Mouse (Mus musculus): ENCODE results near the gene Olfr67.
"Not testable (repeated sequence)": the region's sequence is repeated elsewhere in the genome, so short reads cannot be mapped to it uniquely, and the experiment has no call there.

Olfr67 gene

DNA sequence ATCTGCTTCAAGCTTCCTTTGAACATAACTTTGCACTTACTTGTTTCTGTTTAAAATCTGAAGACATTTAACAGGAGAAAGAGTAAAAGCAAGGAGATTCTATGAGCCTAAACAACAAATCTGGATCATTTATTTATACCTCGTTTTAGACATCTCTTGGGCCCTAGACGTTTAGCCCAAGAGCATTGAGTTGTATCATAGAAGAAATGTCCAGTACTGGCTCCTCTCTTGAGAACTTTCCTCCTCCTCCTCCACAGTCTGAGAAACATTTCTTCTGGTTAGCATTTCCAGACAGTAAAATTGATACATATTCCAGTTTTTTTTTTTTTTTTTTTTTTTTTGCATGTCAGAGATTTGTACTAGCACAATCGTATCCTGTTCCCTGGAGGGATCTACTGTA, at the start of gene Olfr67:
TSS of gene Olfr67 (minus strand) at position 101 of the 400 bp plus-strand sequence.
- no peak for ATAC-seq (ENCODE audit: low TSS enrichment)

DNA sequence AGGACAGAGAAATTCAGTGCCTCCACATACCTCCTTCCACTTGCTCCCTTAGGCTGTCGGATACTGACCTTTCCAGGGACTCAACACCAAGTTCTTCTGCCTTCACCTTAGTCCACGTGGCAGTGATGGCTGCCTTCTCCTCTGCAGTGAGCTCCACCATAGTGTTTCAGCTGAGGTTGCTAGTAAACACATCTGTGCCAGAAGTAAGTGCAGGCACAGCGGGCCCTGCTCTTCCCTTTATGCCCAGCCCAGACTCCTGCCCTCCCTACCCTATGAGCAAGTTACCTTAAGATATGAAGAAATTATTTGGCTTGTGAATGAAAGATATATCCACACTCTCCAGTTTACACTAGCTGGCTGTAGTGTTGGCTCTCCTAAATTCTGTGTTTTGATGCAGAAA, 48.6 kb upstream of the Olfr67 start, which contains the start of gene Hbb-bh2:
TSS of gene Hbb-bh2 (minus strand) at position 253 of the 400 bp plus-strand sequence.
- no peak for ATAC-seq (ENCODE audit: low TSS enrichment)

DNA sequence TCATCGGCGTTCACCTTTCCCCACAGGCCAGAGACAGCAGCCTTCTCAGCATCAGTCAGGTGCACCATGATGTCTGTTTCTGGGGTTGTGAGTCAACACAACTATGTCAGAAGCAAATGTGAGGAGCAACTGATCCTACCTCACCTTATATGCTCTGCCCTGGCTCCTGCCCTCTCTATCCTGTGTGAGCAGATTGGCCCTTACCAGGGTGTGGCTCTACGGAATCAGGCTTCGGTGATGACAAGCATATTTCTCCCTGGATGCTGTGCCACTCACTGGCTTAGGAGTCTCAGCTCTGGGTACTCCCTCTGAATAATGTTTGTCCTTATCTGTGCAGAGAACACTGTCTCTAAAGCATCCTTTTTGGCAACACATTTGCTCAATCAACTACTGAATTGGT, 36.2 kb upstream of the Olfr67 start, which contains the start of gene Hbb-bs:
TSS of gene Hbb-bs (minus strand) at position 289 of the 400 bp plus-strand sequence.
- no peak for ATAC-seq (ENCODE audit: low TSS enrichment)

DNA sequence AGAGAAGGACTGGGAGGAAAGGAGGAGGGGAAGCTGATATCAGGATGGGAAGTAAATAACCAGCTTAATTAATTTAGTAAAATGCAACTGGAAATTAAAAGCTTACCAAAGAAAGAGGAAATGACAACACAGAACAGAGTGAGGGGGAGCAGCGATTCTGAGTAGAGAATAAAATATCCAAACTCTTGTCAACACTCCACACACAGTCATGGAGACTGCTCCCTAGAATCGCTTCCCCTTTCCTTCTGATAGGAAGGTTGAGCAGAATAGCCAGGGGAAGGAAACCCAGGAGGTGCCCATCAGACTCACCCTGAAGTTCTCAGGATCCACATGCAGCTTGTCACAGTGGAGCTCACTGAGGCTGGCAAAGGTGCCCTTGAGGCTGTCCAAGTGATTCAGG, 35.5 kb upstream of the Olfr67 start:
- not testable (repeated sequence) for ATAC-seq (ENCODE audit: low TSS enrichment)

DNA sequence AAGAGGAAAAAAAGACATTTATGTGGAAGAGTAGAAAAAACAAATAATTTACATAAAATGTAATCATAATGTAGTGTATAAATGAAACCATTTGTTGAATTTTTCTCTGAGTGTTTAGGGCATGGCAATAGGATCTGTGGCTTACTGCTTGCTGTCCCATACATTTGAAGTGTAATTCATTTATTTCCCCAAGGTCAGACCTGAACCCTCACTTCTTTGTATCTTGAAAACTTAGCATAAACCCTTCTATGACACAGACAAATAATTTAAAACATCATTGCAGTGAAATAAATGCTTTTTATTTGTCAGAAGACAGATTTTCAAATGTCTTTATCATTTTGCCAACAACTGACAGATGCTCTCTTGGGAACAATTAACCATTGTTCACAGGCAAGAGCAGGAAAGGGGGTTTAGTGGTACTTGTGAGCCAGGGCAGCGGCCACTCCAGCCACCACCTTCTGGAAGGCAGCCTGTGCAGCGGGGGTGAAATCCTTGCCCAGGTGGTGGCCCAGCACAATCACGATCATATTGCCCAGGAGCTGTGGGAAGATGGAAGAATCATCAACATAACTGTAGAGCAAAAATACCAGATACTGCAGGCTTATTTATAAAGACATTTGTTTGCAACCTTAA, 34.8 kb upstream of the Olfr67 start:
- no peak for ATAC-seq (ENCODE audit: low TSS enrichment)

DNA sequence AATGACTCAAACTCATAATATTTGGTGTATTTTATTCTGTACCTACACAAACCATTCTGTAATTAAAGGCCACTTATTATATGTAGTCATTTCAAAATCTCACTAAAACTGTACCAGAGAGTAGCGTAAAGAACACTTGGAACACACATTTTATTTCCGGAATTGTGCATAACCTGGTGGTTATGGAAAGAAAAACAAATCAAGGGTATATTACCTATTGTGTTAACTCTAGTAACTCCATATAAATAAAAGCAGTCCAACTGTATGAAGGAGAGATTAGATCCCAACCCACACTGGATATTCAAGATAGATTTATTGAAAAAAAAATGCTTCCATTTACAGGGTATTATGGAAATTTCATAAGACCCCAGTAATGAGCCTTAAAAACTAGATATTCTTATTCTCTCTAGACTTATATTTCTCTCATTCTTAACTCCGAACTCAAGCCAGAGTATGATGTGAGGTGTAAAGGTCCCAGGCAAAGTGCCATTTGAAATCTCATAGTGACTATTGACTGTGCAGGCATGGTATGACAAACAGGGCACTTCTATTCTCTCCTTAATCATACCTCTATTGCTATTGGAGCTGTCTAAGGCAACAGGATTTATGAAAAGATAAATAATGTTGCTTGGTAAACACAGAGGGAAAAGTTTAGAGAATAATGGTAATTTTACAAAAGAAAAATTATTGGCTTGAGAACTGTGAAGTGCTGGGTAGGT, 34.1 kb upstream of the Olfr67 start:
- no peak for ATAC-seq (ENCODE audit: low TSS enrichment)

DNA sequence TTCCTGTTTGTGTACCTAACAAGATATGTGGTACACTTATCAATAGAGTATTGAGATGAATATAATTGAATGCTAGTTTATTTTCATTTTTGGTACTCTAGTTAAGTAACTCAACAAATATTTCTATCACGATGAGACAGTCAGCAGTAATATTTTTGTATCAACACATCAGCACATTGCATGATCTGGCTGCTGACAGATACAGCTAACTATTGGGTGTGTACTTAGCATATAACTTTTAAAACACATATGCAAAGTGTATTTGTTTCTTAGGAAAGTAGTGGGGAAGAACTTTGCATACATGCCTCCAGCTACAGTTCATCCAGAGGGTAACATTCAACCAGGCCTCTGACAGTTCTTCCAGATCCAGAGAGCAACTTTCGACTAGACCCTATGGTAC, 33.0 kb upstream of the Olfr67 start:
- no peak for ATAC-seq (ENCODE audit: low TSS enrichment)

DNA sequence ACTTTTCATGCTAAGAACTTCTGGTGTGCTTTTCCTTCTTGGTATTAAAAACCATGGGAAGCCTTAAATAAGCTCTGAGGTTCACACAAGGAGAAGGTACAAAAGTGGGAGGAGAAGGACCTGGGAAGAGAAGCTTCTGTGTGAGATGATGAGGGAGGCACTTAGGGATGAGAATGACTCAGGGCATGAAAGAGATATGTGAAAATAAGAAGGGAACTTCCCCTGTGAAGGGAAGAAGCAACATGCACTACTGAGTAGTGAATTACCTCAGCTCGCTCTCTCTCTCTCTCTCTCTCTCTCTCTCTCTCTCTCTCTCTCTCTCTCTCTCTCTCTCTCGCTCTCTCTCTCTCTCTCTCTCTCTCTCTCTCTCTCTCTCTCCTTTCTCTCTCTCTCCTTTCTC, 23.5 kb upstream of the Olfr67 start:
- peak; percentile 65; the same call in 1 of the 2 replicates for ATAC-seq (ENCODE audit: low TSS enrichment)

DNA sequence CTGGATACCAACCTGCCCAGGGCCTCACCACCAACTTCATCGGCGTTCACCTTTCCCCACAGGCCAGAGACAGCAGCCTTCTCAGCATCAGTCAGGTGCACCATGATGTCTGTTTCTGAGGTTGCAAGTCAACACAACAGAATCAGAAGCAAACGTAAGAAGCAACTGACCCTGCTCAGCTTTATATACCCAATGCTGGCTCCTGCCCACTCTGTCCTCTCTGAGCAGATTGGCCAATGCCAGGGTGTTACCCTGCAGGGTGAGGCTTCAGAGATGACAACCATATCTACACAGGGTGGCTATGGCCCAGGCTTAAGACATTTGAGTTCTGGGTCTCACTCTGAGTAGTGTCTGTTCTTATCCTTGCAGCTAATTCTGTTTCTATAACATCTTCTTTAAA, 22.1 kb upstream of the Olfr67 start, which contains the start of gene Hbb-bt:
TSS of gene Hbb-bt (minus strand) at position 231 of the 400 bp plus-strand sequence.
- no peak for ATAC-seq (ENCODE audit: low TSS enrichment)

DNA sequence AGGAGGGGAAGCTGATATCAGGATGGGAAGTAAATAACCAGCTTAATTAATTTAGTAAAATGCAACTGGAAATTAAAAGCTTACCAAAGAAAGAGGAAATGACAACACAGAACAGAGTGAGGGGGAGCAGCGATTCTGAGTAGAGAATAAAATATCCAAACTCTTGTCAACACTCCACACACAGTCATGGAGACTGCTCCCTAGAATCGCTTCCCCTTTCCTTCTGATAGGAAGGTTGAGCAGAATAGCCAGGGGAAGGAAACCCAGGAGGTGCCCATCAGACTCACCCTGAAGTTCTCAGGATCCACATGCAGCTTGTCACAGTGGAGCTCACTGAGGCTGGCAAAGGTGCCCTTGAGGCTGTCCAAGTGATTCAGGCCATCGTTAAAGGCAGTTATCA, 21.5 kb upstream of the Olfr67 start:
- not testable (repeated sequence) for ATAC-seq (ENCODE audit: low TSS enrichment)

DNA sequence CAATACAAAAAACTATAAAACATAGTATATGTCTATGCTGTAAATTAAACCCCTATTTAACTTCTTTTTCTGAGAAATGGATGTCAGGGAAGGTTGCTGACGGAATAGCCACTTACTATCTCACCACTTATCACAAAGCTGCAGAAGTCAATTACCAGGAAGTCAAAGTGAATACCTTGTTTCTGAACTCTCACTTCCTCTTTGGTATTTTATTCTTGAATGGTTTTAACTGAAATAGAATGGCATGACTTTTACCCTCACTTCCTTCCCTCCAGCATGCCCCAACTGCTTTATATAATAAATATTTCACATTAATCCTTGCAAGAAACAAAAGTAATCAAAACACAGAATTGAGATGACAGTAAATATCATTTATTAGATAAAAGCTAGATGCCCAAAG, 20.6 kb upstream of the Olfr67 start:
- ATAC-seq (ENCODE audit: low TSS enrichment): no peak

DNA sequence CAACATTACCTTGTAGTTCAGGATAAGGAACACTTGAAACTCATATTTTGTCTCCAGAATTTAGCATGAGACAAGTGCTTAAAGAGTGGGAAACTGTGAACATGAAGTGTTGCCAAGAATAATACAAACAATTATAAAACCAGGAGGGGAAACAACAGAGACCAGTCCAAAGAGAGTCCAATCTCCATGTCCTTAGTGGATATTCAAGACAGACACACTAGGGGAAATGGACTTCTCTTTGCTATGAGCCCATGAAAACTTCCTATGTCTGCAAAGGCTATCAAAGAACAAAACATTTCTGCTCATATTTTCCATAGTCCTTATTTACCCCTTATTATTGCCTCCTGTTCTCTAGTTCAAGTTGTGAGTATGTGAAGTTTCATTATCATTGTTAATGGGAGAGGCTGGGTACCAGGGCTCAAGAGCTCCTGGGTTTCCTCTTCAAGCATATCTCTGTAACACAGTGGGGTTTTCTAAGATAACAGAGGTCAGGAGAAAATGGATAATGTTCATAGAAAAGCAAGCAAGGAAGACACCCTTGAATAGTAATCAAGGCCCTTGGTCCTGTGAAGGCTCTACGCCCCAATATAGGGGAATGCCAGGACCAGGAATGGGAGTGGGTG, 19.7 kb upstream of the Olfr67 start:
- no peak for ATAC-seq (ENCODE audit: low TSS enrichment)

DNA sequence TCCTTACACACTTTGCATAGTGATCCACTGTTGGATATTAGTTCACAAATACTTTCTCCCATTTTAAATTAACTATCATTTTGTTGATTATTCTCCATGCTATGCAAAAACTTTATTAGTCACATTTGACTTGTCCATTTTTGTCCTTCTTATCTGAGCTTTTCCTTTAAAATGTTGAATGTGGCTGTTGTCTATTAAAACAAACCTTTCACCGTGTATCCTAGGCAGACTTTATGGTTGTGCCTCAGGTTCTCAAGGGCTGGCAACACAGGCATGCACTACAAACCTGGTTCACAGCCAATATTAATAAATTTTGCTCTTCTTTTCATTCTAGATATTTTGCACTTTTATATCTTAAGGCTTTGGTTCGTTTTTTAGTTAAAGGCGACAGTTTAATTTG, 19.1 kb upstream of the Olfr67 start:
- no peak for ATAC-seq (ENCODE audit: low TSS enrichment)

DNA sequence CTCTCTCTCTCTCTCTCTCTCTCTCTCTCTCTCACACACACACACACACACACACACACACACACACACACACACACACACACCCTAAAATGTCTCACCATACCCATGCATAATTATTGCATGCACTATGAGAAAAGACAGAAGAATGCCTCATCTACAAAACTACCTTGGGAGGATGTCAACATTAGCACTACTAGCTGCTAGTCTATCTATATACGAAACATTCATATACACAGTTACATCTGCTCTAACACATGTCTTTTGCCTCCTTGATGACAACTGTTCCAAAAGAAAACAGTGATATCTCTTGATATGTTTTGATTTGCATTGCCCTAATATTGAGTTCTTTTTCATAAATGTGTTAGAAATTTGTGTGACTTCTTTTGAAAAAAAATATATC, 18.7 kb upstream of the Olfr67 start:
- ATAC-seq (ENCODE audit: low TSS enrichment): no peak

DNA sequence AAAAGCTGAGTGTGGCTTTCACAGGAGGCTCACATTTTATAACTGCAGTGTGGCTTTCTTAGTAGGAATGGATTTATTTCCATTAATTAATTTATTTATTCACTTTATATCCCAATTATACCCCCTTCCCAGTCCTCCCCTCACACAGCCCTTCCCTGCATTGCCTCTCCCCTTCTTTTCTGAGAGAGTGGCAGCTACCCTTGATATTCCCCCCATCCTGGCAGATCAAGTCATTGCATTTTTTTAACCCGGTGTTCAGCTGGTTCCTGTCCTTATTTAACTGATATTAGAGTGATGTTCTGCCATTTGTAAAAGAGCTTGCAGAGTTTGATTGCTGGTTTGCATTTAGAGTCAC, 18.2 kb upstream of the Olfr67 start:
- no peak for ATAC-seq (ENCODE audit: low TSS enrichment)

DNA sequence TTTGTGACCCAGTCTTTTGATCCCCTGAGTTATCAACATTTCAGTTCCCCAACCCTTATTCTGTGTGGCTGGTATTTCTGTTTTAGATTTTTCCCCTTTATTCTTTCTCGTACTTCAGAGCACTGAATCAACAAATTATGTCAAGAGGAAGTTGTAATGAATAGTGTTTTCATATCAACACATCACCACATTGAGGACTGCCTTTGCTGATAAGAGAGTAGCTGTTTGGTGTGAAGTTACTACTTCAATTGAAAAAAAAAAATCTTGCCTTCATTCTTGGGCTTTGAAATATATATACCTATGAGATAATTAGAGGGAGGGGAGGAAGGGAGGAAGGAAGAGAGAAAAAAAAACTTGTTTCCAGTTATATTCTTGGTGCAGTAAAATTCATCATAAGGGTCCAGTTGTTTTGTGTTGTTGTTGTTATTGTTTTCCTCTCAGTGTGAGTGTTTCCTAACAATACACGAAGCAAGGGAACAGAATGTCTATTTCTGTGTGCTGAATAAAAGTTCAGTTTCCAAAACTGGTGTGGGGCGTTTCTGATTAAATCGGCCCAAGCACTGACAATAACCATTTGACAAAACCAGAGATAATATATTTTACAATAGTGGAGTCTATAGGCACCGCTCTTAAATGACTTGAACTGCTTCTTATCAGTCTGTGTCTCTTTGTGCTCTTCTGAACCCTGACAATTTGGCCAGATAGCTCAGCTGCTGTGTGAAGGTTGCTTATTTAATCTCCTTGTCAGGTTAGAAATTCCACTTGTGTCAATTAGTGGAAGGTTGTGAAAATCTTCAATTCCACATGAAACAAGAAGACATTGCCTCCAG, 17.6 kb upstream of the Olfr67 start:
- no peak for ATAC-seq (ENCODE audit: low TSS enrichment)

DNA sequence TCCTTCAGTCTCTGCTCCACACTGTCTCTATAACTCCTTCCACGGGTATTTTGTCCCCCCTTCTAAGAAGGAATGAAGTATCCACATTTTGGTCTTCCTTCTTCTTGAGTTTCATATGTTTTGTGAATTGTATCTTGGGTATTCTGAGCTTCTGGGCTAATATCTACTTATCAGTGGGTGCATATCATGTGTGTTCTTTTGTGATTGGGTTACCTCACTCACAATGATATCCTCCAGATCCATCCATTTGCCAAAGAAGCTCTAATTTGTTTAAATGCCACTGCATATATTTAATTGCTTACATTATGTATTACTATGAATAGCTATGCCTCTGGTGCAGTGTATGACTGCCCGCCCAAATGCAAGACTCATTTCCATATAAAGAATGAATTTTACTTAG, 16.5 kb upstream of the Olfr67 start:
- ATAC-seq (ENCODE audit: low TSS enrichment): not testable (repeated sequence)

DNA sequence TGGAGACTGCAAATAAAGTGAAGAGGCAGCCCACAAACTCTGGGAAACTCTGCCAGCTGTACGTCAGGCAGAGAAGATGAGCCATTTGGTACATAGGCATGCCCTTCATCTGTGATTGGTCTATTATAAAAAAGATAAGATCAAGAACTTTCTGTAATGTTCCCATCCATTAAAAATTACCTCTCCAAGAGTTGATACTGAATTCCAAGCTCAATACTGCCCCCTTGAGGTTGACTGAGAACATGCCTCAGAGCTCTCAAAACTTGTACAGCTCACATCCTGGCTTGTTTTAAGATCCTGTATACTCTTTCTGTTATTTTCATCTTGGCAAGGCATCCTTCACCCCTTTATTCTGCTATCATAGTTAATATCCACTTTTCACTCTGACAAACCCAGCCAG, 15.2 kb upstream of the Olfr67 start:
- peak; percentile 62 for ATAC-seq (ENCODE audit: low TSS enrichment)

DNA sequence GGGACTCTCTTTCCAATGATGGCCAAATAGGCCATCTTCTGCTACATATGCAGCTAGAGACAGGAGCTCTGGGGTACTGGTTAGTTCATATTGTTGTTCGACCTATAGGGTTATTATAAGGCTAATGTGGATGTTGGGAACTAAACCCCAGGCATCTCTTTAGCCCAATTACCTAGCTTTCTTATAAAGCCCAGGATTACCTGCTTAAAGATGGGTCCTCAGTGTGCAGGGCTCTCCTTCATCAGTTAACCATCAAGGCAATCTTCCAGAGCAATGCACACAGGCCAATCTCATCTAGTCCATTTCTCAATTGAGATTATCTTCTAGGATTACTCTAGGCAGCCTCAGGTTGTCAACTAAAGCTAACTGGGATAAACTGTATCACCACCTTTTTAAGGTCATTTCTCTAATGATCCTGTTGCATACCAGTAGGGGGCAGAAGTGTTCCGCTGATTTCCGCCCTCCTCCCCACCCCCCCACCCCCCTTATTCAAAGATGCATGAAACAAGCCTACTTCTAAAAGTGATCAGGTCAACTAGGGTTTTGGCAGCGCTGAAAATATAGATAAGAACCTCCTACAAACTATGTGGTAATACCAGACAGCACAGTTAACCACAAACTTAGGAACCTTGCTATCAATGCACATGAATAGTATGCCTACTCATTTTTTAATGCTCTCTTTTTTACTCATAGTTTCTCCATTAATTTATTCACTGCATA, 1.2 kb upstream of the Olfr67 start:
- ATAC-seq (ENCODE audit: low TSS enrichment): no peak

DNA sequence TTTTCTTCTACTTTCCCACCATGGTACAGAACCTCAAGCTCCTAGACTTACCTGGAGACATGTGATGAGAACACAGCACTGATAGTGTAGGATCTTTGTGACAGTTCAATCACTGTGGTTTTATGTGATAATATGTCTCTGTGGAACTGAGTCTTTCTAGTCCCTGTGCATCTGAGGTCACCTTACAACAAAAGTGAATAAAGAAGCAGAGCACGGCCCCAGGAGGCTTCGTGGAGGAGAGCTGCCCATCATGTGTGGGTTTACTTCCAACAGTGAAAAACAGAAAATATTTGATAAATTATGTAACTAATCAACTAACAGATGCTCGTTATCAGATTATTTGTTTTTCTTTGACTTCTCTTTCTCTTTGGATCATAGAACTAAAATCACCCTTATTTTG, 12.0 kb downstream of the Olfr67 start, which contains the start of gene Olfr68:
TSS of gene Olfr68 (minus strand) at position 101 of the 400 bp plus-strand sequence.
- no peak for ATAC-seq (ENCODE audit: low TSS enrichment)

DNA sequence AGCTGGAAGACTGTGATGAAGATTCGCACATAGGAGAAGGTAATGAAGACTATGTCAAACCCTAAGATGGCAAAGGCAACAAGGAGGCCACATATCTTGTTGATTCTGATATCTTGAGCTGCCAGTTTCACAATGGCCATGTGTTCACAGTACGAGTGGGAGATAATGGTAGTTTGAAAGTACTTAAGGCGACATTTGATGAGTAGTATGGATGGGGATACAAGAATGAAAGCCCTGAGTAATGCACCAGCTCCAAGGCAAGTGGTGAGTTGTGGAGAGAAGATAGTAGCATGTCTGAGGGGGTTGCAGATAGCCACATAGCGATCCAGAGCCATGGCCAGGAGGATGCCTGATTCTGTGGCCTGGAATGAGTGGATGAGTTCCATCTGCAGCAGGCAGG, 14.0 kb downstream of the Olfr67 start:
- ATAC-seq (ENCODE audit: low TSS enrichment): not testable (repeated sequence)

Data from frontal cortex, adult (tissue).